8 mouse cellular contexts compared by ENCODE assay signal in the genomic region with DNA sequence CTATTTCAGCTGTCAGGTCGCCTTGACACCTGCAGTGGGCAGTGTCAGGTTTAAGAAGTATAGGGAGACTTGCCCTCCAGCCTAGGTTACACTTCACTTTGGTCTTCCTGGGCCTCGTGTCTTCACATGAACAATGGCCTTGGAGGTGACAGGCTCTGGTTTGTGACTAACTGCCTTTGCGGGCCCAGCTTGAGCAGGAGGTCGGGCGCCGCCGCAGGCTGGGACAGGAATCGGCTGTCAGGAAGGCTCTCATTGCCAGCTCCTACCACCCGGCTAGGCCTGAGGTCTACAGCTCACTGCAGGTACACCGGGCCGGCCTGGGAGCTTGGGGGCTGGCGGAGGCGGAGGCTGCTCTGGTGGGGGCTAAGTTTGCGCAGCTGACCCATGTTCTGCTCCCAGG. TPM values are rescaled to one million over a fixed set of nuclear protein-coding genes. Genes with fewer than 3 reads are reported as not detected.
DNase-seq lines count a peak whose midpoint lies in the region; ATAC-seq and TF ChIP-seq lines count a peak whose summit lies in the region.

No protein-coding gene starts in this region.

- no peak for TF ChIP-seq POLR2A in kidney, adult 2 months (IDR thresholded peaks at IDR 0.05; ENCODE audit: low read depth, low read length)

- 12% methylated on average over 14 of the region's 14 CpGs for WGBS in kidney, adult 2 months
- WGBS in liver, postnatal 0 days (ENCODE audit: insufficient replicate concordance) = 11% methylated on average over 14 of the region's 14 CpGs
- 18% methylated on average over 14 of the region's 14 CpGs for WGBS in neural tube, embryonic 14.5 days

- TF ChIP-seq EP300 in liver, postnatal 0 days (IDR thresholded peaks at IDR 0.05; ENCODE audit: low read depth) = no peak

- no peaks in the 10 kb centered on the region for H3K36me3 ChIP-seq in kidney, adult 2 months (ENCODE audit: control insufficient read depth, insufficient read depth, low read length)
- H3K36me3 ChIP-seq in liver, postnatal 0 days (replicated peaks; ENCODE audit: insufficient read depth, low read length) = peaks cover 12% of the 10 kb centered on the region
- H3K36me3 ChIP-seq in neural tube, embryonic 14.5 days (ENCODE audit: control insufficient read depth, insufficient read depth, low read length) = 0 out of 2 replicates have a peak, but pooled peaks cover 5% of the 10 kb centered on the region

- peak overlapping the region; percentile 79 for H3K9ac ChIP-seq in liver, postnatal 0 days (replicated peaks)
- H3K9ac ChIP-seq in neural tube, embryonic 14.5 days (replicated peaks; ENCODE audit: low read depth, low read length) = peak overlapping the region; percentile 74

- ATAC-seq in liver, postnatal 0 days = no peak
- no peak for ATAC-seq in neural tube, embryonic 14.5 days (ENCODE audit: low read depth)
- ATAC-seq in monocyte, adult 5-6 weeks (replicated peaks; ENCODE audit: insufficient number of reproducible peaks, low FRiP score, low TSS enrichment, poor library complexity, severe bottlenecking) = no peak

- no peaks in the 10 kb centered on the region for H3K27me3 ChIP-seq in kidney, adult 2 months (replicated peaks; ENCODE audit: control insufficient read depth, insufficient read depth, low read length)
- no peaks in the 10 kb centered on the region for H3K27me3 ChIP-seq in liver, postnatal 0 days (ENCODE audit: insufficient read depth, low read length)
- no peaks in the 10 kb centered on the region for H3K27me3 ChIP-seq in neural tube, embryonic 14.5 days (ENCODE audit: control insufficient read depth, insufficient read depth, low read length)

- peak overlapping the region; percentile 68 for H3K27ac ChIP-seq in kidney, adult 2 months (ENCODE audit: insufficient read depth, low read depth, low read length)
- peak overlapping the region; percentile 96 for H3K27ac ChIP-seq in liver, postnatal 0 days (ENCODE audit: low read depth)
- peak overlapping the region; percentile 94 for H3K27ac ChIP-seq in neural tube, embryonic 14.5 days (ENCODE audit: low read depth, low read length)

- DNase-seq in 416B (ENCODE audit: low read depth) (peak; percentile 85), ES-CJ7 (ENCODE audit: low read depth, low spot score) (peak; percentile 57)
- peak; percentile 74 for DNase-seq in cerebellum, adult 9-10 months
- peak; percentile 39 to 52 for DNase-seq in gastrocnemius, postnatal 4 days (ENCODE audit: low spot score in 2 of 2)
- DNase-seq in kidney, adult 2 months = peak; percentile 77
- DNase-seq in liver, postnatal 0 days = peak; percentile 76

- H3K9me3 ChIP-seq in liver, postnatal 0 days (ENCODE audit: low read length) = no peaks in the 10 kb centered on the region
- H3K9me3 ChIP-seq in neural tube, embryonic 14.5 days (ENCODE audit: control insufficient read depth, low read length) = no peaks in the 10 kb centered on the region

- H3K4me3 ChIP-seq in kidney, adult 2 months (ENCODE audit: insufficient read depth, low read depth, low read length) = peak overlapping the region; percentile 92
- peak overlapping the region; percentile 79 for H3K4me3 ChIP-seq in liver, postnatal 0 days (ENCODE audit: low read depth, low read length)
- H3K4me3 ChIP-seq in neural tube, embryonic 14.5 days (ENCODE audit: low read depth, low read length) = peak overlapping the region; percentile 86

- peak overlapping the region; percentile 92 for H3K4me2 ChIP-seq in liver, postnatal 0 days (ENCODE audit: low read depth, low read length)
- H3K4me2 ChIP-seq in neural tube, embryonic 14.5 days (ENCODE audit: low read depth, low read length) = peak overlapping the region; percentile 92

- TF ChIP-seq CTCF in kidney, adult 2 months (conservative IDR thresholded peaks at IDR 0.05; ENCODE audit: insufficient read depth, insufficient read length, low read depth, low read length) = peak; percentile 46; the same call in 1 of the 2 replicates
- peak; percentile 76 for TF ChIP-seq CTCF in liver, postnatal 0 days (IDR thresholded peaks at IDR 0.05; ENCODE audit: low read depth)

- peaks cover 8% of the 10 kb centered on the region for H3K4me1 ChIP-seq in kidney, adult 2 months (ENCODE audit: control insufficient read depth, insufficient read depth, low read length)
- H3K4me1 ChIP-seq in liver, postnatal 0 days (ENCODE audit: insufficient read depth) = peaks cover 15% of the 10 kb centered on the region
- peaks cover 29% of the 10 kb centered on the region for H3K4me1 ChIP-seq in neural tube, embryonic 14.5 days (ENCODE audit: control insufficient read depth, insufficient read depth, low read length)

RNA-seq across cellular contexts. Expression of a gene that starts 0.9 kb away (rescaled TPM):
- 10 to 100 TPM in 1 of 2 experiments, 1 to 10 TPM in 1; 9.0 to 11.2 TPM for total RNA-seq in gastrocnemius, postnatal 4 days (2021)
- polyA plus RNA-seq in kidney, adult 2 months (2012; rRNA removed) = 54.9 and 71.9 TPM in 2 replicates
- polyA plus RNA-seq in liver, postnatal 0 days (2015; fragmentation: Nextera tagmentation; extraction: Ambion mirVana) = 14.9 and 16.8 TPM in 2 replicates
- polyA plus RNA-seq in neural tube, embryonic 14.5 days (2014; fragmentation: Nextera tagmentation; extraction: Ambion mirVana) = 25.0 and 29.1 TPM in 2 replicates
- total RNA-seq in monocyte, adult 5-6 weeks (2017) = 10.7 to 21.5 TPM (median 14.4 TPM) in 3 replicates

RNA-seq across cellular contexts. Expression of a gene that starts 2.9 kb away (rescaled TPM):
- 10 to 100 TPM; 69.9 to 76.4 TPM for total RNA-seq in gastrocnemius, postnatal 4 days (2021)
- polyA plus RNA-seq in kidney, adult 2 months (2012; rRNA removed) = 28.9 and 31.5 TPM in 2 replicates
- polyA plus RNA-seq in liver, postnatal 0 days (2015; fragmentation: Nextera tagmentation; extraction: Ambion mirVana) = 53.9 and 54.3 TPM in 2 replicates
- polyA plus RNA-seq in neural tube, embryonic 14.5 days (2014; fragmentation: Nextera tagmentation; extraction: Ambion mirVana) = 72.5 and 76.2 TPM in 2 replicates
- total RNA-seq in monocyte, adult 5-6 weeks (2017) = 53.4 to 79.6 TPM (median 61.8 TPM) in 3 replicates

RNA-seq across cellular contexts. Expression of a gene that starts 17.4 kb away (rescaled TPM):
- total RNA-seq in gastrocnemius, postnatal 4 days (2021) = 1 to 10 TPM; 5.2 to 6.1 TPM
- 8.1 and 8.5 TPM in 2 replicates for polyA plus RNA-seq in kidney, adult 2 months (2012; rRNA removed)
- 3.7 and 3.8 TPM in 2 replicates for polyA plus RNA-seq in liver, postnatal 0 days (2015; fragmentation: Nextera tagmentation; extraction: Ambion mirVana)
- polyA plus RNA-seq in neural tube, embryonic 14.5 days (2014; fragmentation: Nextera tagmentation; extraction: Ambion mirVana) = 9.8 and 12.8 TPM in 2 replicates
- total RNA-seq in monocyte, adult 5-6 weeks (2017) = 1.6 to 4.0 TPM (median 2.5 TPM) in 3 replicates
